Mouse (Mus musculus): Measurements from ENCODE around the gene Syt1.

Gene Syt1

DNA sequence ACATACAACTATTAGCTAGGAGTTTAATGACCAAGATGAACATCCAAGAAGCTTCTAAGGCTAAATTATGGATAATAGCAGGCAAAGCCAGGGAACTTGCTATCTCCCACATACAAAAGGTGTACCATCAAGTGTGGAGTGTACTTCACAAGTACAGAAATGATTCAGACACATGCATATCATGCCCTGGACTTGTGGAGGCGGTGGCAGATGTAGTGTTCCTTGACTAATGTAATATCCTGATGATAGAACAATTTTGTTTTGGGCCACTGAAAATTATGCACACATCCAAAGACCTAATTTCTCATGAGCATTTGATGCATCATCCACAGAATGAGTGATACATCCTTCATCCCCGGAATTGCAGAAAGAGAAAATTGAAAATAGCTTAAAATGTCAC, 267.0 kb downstream of the Syt1 start:
- no peak for DNase-seq (ENCODE audit: low spot score)

DNA sequence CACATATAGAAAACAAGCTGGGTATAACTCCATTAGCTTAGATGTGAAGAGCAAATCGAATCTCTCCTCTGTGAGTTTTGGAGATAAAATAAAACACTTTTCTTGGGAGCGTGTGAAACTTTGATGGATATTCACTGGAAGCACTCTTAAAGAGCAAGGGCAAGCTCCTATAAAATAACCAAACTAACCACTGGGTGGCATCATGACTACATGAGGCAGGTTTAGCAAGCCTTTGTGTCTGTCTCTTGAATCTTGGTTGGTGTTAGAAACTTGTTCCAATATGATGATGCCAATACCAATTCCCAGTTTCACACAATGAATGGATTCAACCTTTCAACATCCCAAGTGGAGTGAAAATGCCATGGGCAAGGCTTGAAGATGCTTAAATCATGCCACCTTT, 276.8 kb downstream of the Syt1 start:
- DNase-seq (ENCODE audit: low spot score): no peak

GRCm38 (mm10) chr10:108728961-108729360, 281.8 kb downstream of the Syt1 start:
- DNase-seq (ENCODE audit: low spot score): no peak

DNA sequence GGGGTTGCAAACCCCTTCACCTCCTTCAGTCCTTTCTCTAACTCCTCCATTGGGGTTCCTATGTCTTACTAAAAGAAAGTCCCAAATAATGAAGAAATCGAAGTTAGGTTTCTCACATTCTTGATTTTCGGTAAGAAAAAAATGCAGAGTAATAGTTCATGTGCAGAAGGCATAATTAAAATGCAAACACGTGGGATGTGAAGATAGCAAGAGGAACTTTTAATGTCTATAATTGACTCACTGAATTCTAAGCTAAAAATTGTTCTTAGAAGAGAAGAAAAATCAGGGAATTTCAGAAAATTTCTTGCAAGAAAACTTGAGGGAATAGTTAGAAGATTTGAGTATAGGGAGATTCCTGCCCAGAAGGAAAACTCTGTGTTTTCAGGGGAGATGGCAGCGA, 284.4 kb downstream of the Syt1 start:
- DNase-seq (ENCODE audit: low spot score): no peak

DNA sequence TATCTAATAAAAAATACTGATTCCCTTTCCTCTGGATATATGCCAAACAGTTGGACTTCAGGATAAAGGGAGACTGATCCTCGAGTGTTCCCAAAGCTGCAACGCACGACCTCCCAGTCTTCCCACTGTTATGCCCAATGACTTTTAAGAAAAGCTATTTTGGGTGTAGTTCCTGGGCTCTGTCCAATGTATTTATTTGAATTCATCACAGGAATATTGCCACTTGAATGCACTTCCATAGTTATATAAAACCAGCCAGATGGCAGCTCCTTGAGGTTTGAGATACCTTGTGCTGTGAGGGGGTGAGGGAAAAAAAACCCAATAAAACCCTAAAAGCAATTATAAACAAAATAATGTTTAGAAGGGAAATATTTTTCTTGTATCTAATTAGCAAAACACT, 285.9 kb downstream of the Syt1 start:
- DNase-seq (ENCODE audit: low spot score): no peak

GRCm38 (mm10) chr10:108710514-108710913, 300.3 kb downstream of the Syt1 start:
- no peak for DNase-seq (ENCODE audit: low spot score)

DNA sequence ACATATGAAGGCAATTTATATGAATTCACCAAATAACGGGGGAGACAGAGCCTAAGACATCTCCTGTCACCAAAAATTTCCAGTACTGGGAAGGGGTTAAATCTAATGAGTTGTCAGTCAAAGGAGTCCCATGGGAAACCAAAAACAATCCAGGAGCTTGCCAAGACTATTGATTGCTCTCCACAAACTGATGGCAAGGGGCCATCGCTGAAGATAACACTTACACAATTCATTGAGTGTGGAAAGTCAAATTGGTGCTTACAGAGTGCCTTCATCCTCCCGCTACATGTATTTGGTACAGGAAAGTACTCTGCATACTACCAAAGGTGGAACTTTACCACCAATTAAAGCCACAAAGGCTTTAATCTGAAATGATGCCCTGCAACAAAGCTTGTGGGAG, 305.1 kb downstream of the Syt1 start:
- DNase-seq (ENCODE audit: low spot score): no peak

DNA sequence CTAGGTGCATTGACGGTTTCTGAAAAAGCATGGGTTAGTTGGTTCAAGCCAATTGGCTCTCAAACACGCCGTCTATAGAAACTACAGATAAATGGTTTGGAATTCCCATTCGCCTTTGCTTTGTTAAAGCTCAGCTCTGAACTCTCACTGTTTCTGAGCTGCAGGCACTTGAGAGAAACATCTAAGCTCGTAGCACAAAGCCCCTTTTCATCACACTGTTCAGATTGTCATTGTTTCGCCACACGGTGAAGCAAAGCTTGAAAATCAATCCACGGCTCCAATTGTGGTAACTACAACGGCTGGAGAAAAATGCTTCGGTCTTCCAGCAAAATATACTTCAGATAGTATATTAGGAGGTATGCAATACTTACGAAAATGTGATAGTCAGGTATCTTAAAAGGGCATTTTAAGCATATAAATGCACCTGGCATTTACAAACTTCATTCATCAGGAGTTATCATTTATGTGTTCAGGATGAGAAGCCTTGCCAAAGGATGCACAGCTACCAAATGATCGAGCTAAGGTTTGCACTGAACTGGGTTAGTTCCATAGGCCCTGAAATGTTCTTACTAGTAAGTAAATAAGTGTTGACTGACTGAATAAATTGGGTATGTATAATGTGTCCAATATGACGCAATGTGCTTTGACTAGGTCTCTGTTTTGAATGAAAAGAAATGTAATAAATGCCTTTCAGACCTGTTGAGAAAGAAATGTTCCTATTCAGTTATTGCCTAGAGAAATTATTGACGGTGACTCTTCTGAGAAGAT, 309.2 kb downstream of the Syt1 start:
- DNase-seq (ENCODE audit: low spot score): no peak

- DNase-seq (ENCODE audit: low spot score): no peak
Observed at GRCm38 (mm10) chr10:108699946-108700345, 310.8 kb downstream of the Syt1 start, which contains the start of gene Gm5136. Gm5136 (minus strand) TSS chr10:108700160.

- DNase-seq (ENCODE audit: low spot score): no peak
Observed at GRCm38 (mm10) chr10:108697062-108697461, 313.7 kb downstream of the Syt1 start.

DNA sequence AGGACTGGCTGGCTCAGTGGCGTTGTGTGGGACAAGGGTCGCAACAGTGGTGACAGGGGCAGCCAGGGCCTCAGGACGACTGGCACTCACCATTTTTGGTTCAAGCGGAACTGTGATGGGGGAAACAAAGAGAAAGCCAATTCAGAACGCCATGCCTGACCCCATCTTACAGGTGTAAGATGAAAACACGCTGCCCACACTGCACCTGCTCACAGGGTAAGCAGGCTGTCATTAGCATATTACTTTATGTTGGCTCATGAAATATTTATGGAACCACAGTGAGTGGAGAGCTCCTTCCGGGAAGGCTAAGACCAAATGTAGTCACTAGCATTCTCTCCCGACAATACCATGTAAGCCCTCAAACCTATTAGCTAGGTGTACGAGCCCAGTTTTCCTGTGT, 319.8 kb downstream of the Syt1 start:
- DNase-seq (ENCODE audit: low spot score): no peak

DNA sequence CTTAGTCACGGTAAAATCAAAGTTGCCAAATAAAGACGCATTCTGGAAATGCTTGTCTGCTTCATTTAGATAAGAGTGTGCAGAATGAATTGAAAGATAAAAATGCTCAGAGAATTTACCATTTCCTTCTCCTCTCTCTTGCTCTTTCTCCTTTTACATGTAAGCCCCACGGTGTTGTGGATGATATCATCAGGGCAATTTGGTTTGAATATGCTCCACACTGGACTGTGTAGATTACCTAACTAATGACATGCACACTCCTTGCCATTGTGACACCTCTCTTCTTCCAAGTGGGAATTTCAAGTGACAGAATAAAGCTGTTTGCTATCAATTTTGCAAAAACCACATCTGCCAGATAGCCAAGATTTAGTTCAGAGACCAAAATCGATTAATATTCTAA, 324.1 kb downstream of the Syt1 start:
- no peak for DNase-seq (ENCODE audit: low spot score)

- DNase-seq (ENCODE audit: low spot score): no peak
Observed at GRCm38 (mm10) chr10:108679675-108680390, 330.9 kb downstream of the Syt1 start.

- DNase-seq (ENCODE audit: low spot score): no peak
Observed at GRCm38 (mm10) chr10:108677053-108677452, 333.7 kb downstream of the Syt1 start.

GRCm38 (mm10) chr10:108668944-108669343, 341.8 kb downstream of the Syt1 start:
- DNase-seq (ENCODE audit: low spot score): no peak

DNA sequence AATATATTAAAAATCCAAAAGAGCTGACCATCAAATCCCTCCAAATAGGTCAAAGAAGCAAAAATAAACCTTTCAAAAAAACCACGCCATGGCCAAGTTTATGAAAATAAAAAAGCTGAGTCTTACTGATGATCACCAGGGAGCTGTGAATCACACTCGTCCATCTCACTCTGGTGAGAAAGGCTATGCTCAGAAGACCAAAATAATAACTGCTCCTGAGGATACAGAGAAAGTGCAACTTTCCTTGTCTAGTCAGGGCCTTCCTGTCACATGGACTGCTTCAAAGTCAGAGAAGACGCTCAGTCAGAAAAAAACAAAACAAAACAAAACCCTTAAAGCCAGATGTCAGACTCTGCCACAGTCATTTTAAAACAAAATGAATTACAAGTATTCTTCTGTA, 350.5 kb downstream of the Syt1 start:
- DNase-seq (ENCODE audit: low spot score): no peak

DNA sequence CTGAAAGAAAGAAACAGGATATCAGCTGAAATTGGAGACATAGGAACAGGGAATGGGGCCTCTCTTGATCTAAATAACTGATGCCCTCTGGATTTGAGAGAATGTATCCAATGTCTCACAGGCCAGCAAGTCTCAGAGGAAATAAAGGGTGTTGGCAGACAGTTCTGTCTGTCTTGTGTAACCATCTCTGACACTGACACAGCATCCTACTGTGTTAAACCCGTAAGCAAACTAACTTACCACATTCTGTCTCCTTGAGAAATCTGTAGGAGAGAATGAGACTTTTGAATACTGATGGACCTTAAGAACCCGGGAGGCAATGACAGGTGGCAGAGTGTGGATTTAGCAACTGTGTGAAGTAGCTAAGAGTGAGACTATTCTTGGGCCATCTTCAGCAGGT, 352.5 kb downstream of the Syt1 start:
- DNase-seq (ENCODE audit: low spot score): no peak

- DNase-seq (ENCODE audit: low spot score): no peak
Observed at GRCm38 (mm10) chr10:108657669-108658068, 353.1 kb downstream of the Syt1 start.

DNA sequence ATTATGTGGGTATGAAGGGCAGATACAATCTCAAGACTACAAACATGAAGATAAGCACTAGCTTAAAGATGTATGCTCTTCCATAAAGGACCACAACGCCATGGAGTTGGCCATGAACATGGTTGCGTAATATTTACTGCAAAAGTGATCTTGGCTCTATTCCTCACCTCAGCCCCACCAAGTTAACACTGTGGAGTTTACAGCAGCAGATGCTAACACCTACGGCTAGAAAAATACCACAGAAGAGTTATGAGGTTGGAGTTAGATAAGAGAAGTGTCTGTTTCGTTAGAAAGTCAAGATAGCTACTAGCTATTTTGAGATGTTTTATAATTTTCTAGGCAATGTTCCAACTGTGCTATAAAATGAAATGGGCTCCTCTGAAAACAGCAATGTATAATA, 353.9 kb downstream of the Syt1 start:
- DNase-seq (ENCODE audit: low spot score): no peak

GRCm38 (mm10) chr10:108655074-108655473, 355.7 kb downstream of the Syt1 start:
- DNase-seq (ENCODE audit: low spot score): no peak

DNA sequence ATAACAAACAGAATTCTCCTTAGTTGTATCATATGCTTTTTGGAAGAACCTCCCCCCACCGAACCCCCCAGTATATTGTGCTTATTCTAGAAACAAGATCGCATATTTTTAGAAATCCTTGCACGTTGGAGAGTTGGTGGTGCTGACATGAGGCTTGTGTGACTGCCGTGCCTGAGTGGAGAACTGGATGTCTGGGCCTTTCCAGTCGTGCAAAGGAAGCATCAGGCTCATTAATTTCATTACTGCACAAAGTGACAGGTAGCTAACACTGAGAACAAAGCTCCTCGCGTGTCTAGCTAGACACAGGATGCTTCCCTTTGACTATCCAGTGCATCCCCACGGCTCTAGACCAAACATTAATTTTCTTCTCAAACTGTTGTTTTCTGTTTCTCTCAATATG, 358.0 kb downstream of the Syt1 start:
- DNase-seq (ENCODE audit: low spot score): no peak

- DNase-seq (ENCODE audit: low spot score): no peak
Observed at GRCm38 (mm10) chr10:108652066-108652465, 358.7 kb downstream of the Syt1 start.

DNA sequence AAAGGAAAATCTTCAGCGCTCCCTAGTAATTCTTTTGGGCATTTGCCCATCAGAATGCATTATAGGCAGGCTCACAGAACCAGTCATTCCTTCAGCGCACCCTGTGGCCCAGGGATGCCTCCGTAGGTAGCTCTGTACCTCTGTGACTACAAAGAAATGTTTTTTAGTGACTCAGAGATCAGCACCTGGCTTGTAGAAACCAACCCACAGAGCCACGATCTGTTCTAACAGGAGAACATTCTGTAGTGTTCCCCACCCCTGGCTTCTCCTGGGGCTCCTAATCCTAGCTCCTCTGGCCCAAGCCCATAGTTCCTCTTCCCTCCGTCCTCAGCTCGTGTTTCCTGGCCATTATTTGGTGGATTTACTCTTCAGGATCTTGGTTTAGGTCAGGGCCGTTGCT, 361.6 kb downstream of the Syt1 start:
- DNase-seq (ENCODE audit: low spot score): no peak

DNA sequence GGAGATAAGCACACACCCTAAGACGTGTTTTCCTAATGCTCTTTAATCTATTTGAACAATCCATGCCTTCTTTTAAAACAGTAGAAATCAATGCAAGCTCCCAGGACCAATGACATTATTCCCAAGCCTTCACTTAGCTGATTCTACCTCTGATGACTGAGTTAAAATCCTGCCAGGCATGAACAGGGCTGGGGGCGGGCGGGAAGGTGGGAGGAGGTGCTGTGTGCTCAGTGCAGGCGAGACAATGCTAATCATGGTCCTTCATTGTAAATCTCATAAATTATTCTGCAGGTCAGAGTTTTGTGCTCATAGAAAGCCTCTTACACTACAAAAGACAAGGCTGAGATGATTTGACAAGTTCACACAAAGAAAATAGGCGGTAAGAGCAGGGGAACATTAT, 366.9 kb downstream of the Syt1 start:
- DNase-seq (ENCODE audit: low spot score): no peak
